Mouse (Mus musculus) brain, embryonic 14.5 days (tissue): Measurements from ENCODE around the gene Cwf19l2.

ENCODE experiments used
- CTCF ChIP-seq: fragments of 200-500 bp; IDR thresholded peaks from 2 replicates; pipeline ENCODE4 v1.5.1; 2012; ENCODE audit warnings: inconsistent platforms, mild to moderate bottlenecking, moderate library complexity, borderline replicate concordance; ENCODE audit not compliant: insufficient read depth, insufficient read length; ENCODE audit errors: extremely low read depth
- POLR2A ChIP-seq: fragments of 200-500 bp; IDR thresholded peaks from 2 replicates; pipeline ENCODE4 v1.6.1; 2012; ENCODE audit warnings: mild to moderate bottlenecking, inconsistent platforms, borderline replicate concordance; ENCODE audit not compliant: poor library complexity, insufficient read depth, insufficient read length, severe bottlenecking; ENCODE audit errors: extremely low read depth

- TF ChIP-seq CTCF (no peak), POLR2A (no peak)
Observed at GRCm38 (mm10) chr9:3471897-3472296, 68.5 kb downstream of the Cwf19l2 start.
